Mouse (Mus musculus) testis, adult 2 months (tissue): ENCODE measurements around the gene Crybb2.

Experiments used
- CTCF ChIP-seq: fragments of 200-500 bp; IDR thresholded peaks from 2 replicates; pipeline ENCODE4 v1.5.1; 2012; ENCODE audit warnings: low read depth, mild to moderate bottlenecking, inconsistent platforms, low read length, moderate library complexity; ENCODE audit not compliant: control insufficient read depth, insufficient read depth, insufficient replicate concordance
- POLR2A ChIP-seq: fragments of 200-500 bp; IDR thresholded peaks from 2 replicates; pipeline ENCODE4 v1.6.1; 2012; ENCODE audit warnings: low read depth, mild to moderate bottlenecking, inconsistent platforms, low read length, moderate library complexity; ENCODE audit not compliant: control insufficient read depth

DNA sequence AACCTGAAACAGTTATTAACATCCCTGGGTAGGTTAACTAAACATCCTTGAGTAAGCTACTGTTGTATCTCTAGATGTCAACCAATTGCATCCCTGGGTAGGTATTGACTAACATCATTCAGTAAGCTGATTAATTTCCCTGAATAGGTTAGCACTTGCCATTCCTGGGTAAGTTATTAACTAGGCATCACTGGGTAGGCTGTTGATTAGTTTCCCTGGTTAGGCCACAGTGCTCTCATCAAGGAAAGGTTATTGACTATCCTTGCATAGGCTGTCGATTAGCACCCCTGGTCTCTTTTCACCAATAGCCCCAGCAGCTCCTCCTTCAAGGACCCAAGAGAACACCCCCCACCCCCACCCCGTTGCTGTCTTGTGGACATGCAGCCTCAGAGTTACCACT is 16.0 kb upstream of the Crybb2 start:
- TF ChIP-seq CTCF (no peak), POLR2A (no peak)
